Mouse (Mus musculus) spleen, adult 2 months (tissue): ENCODE results near the gene Ube2ql1. TPM values are rescaled to one million over a fixed set of nuclear protein-coding genes. Genes with fewer than 3 reads are reported as not detected.
A peak's percentile ranks its signal among the peaks of the same experiment; 100 is the strongest.

Experiments used
- DNase-seq, 2 experiments: peaks; one replicate each; pipeline versions ENCODE4 v3.0.0 to v3.0.0-alpha.2; 2012 to 2021; ENCODE audit warnings: low spot score in 2 of 2, low read depth in 1 of 2
- H3K27ac ChIP-seq: fragments of 200-500 bp; 2 replicates; pipeline ENCODE4 v1.5.1; 2012; ENCODE audit warnings: low read length, inconsistent platforms; ENCODE audit not compliant: insufficient read depth
- H3K27me3 ChIP-seq: fragments of 200-500 bp; 2 replicates; pipeline ENCODE4 v1.6.1; 2012; ENCODE audit warnings: mild to moderate bottlenecking, moderate library complexity, low read length, inconsistent platforms; ENCODE audit not compliant: control insufficient read depth, insufficient read depth
- H3K36me3 ChIP-seq: fragments of 200-500 bp; 2 replicates; pipeline ENCODE4 v1.6.1; 2012; ENCODE audit warnings: mild to moderate bottlenecking, low read length, inconsistent platforms; ENCODE audit not compliant: control insufficient read depth, insufficient read depth
- H3K4me1 ChIP-seq: fragments of 200-500 bp; 2 replicates; pipeline ENCODE4 v1.6.1; 2011; ENCODE audit warnings: inconsistent platforms; ENCODE audit not compliant: control insufficient read depth, insufficient read depth, insufficient read length
- H3K4me3 ChIP-seq: fragments of 200-500 bp; 2 replicates; pipeline ENCODE4 v1.5.1; 2011; ENCODE audit warnings: mild to moderate bottlenecking, inconsistent platforms; ENCODE audit not compliant: insufficient read depth, insufficient read length; ENCODE audit errors: extremely low read depth
- CTCF ChIP-seq: fragments of 200-500 bp; IDR thresholded peaks from 2 replicates; pipeline ENCODE4 v1.5.1; 2011; ENCODE audit warnings: mild to moderate bottlenecking, inconsistent platforms; ENCODE audit not compliant: insufficient read depth, insufficient read length, insufficient replicate concordance; ENCODE audit errors: extremely low read depth
- POLR2A ChIP-seq: fragments of 200-500 bp; IDR thresholded peaks from 2 replicates; pipeline ENCODE4 v1.6.1; 2011; ENCODE audit warnings: low read depth, low read length, inconsistent platforms
- WGBS: fragments of 180-500 bp; shearing (Covaris S2); methylation state at CpG from one replicate; pipeline ENCODE4 v1.1.7; 2018; 5-methylcytosine and 5-hydroxymethylcytosine counted together
- polyA plus RNA-seq: library from polyadenylated mRNA; depleted of rRNA; stranded (reverse); fragments of >200 nt; gene quantifications from 2 replicates; pipeline ENCODE4 v1.2.3, GENCODE M21; 2012

Gene Ube2ql1
- polyA plus RNA-seq, 1 experiment = 0.07 TPM

- no peak overlapping the region for H3K27ac ChIP-seq
- no peaks in the 10 kb centered on the region for H3K27me3 ChIP-seq
- no peaks in the 10 kb centered on the region for H3K4me1 ChIP-seq
- 83% methylated on average over 10 of the region's 10 CpGs for WGBS
- H3K4me3 ChIP-seq = no peak overlapping the region
- TF ChIP-seq POLR2A (no peak), CTCF (no peak)
- H3K36me3 ChIP-seq = no peaks in the 10 kb centered on the region
- no peak for DNase-seq
Measured at GRCm38 (mm10) chr13:69761393-69761792, 21.7 kb upstream of the Ube2ql1 start.

GRCm38 (mm10) chr13:69758979-69759378 is 19.3 kb upstream of the Ube2ql1 start:
- Histone ChIP-seq H3K27ac (no peak overlapping the region), H3K36me3 (no peaks in the 10 kb centered on the region), H3K4me1 (no peaks in the 10 kb centered on the region), H3K27me3 (no peaks in the 10 kb centered on the region), H3K4me3 (no peak overlapping the region)
- TF ChIP-seq POLR2A (no peak), CTCF (no peak)
- 82% methylated on average over 6 of the region's 6 CpGs for WGBS
- no peak for DNase-seq

- Histone ChIP-seq H3K27ac (no peak overlapping the region), H3K4me3 (no peak overlapping the region), H3K27me3 (no peaks in the 10 kb centered on the region), H3K36me3 (no peaks in the 10 kb centered on the region), H3K4me1 (no peaks in the 10 kb centered on the region)
- DNase-seq = no peak
- WGBS = 81% methylated on average over 2 of the region's 2 CpGs
- TF ChIP-seq CTCF (no peak), POLR2A (no peak)
Measured at GRCm38 (mm10) chr13:69752875-69753274, 13.2 kb upstream of the Ube2ql1 start.

- Histone ChIP-seq H3K4me1 (no peaks in the 10 kb centered on the region), H3K36me3 (no peaks in the 10 kb centered on the region), H3K27me3 (no peaks in the 10 kb centered on the region), H3K27ac (no peak overlapping the region), H3K4me3 (no peak overlapping the region)
- DNase-seq = no peak
- TF ChIP-seq POLR2A (no peak), CTCF (no peak)
- 79% methylated on average over 6 of the region's 6 CpGs for WGBS
Measured at GRCm38 (mm10) chr13:69751510-69751909, 11.8 kb upstream of the Ube2ql1 start.

- no peak for DNase-seq
- H3K36me3 ChIP-seq = no peaks in the 10 kb centered on the region
- WGBS = 80% methylated on average over 4 of the region's 4 CpGs
- H3K27me3 ChIP-seq = no peaks in the 10 kb centered on the region
- no peak overlapping the region for H3K27ac ChIP-seq
- TF ChIP-seq POLR2A (no peak), CTCF (no peak)
- H3K4me3 ChIP-seq = no peak overlapping the region
- no peaks in the 10 kb centered on the region for H3K4me1 ChIP-seq
Measured at GRCm38 (mm10) chr13:69748756-69749155, 9.1 kb upstream of the Ube2ql1 start.

- Histone ChIP-seq H3K4me1 (peaks cover 10% of the 10 kb centered on the region; the same call in 1 of the 2 replicates), H3K27ac (no peak overlapping the region), H3K4me3 (no peak overlapping the region), H3K36me3 (no peaks in the 10 kb centered on the region), H3K27me3 (peaks cover 22% of the 10 kb centered on the region)
- DNase-seq = no peak
- TF ChIP-seq POLR2A = no peak
- no peak for TF ChIP-seq CTCF
- 10% methylated on average over 29 of the region's 29 CpGs for WGBS
Measured at GRCm38 (mm10) chr13:69740331-69741285, 919 bp upstream of the Ube2ql1 start.

- whole genome bisulfite sequencing = 2% methylated on average over 76 of the region's 78 CpGs
- Histone ChIP-seq H3K27ac (no peak overlapping the region), H3K36me3 (no peaks in the 10 kb centered on the region), H3K4me1 (peaks cover 10% of the 10 kb centered on the region; the same call in 1 of the 2 replicates), H3K27me3 (peaks cover 22% of the 10 kb centered on the region), H3K4me3 (peak overlapping the region; percentile 36)
- TF ChIP-seq POLR2A (no peak), CTCF (no peak)
- DNase-seq = no peak
Measured at GRCm38 (mm10) chr13:69739091-69739758, 464 bp downstream of the Ube2ql1 start.
